In genomic region chr4:57720869-57721361, GRCm38 (mm10) we compare ENCODE assay signal across 11 mouse cellular contexts. TPM values are rescaled to one million over a fixed set of nuclear protein-coding genes. Genes with fewer than 3 reads are reported as not detected.
DNase-seq lines count a peak whose midpoint lies in the region; ATAC-seq lines count a peak whose summit lies in the region.
"Had no signal": no experiment of that assay in that cellular context is flagged by ENCODE, and none has a peak within 500 bp of the region (broad histone marks: within the 10 kb centered on the region; RNA-seq: fewer than 3 reads in every experiment).

No protein-coding gene starts in this region.

- peak; percentile 38; the same call in 1 of the 2 replicates for ATAC-seq in hindbrain, embryonic 15.5 days (ENCODE audit: low FRiP score, low read depth)
- ATAC-seq in hindbrain, embryonic 11.5 days (ENCODE audit: low FRiP score): no peak
- ATAC-seq in neural tube, embryonic 14.5 days (ENCODE audit: low read depth): peak; percentile 49; the same call in 1 of the 2 replicates
- ATAC-seq in cerebellum, adult (ENCODE audit: insufficient number of reproducible peaks, low FRiP score, low TSS enrichment): no peak

- peaks cover 7% of the 10 kb centered on the region; the same call in 1 of the 2 replicates for H3K4me1 ChIP-seq in hindbrain, embryonic 15.5 days (replicated peaks)
- H3K4me1 ChIP-seq in hindbrain, embryonic 11.5 days (replicated peaks; ENCODE audit: control insufficient read depth, insufficient read depth, low read length): no peaks in the 10 kb centered on the region
- peaks cover 17% of the 10 kb centered on the region for H3K4me1 ChIP-seq in embryonic facial prominence, embryonic 10.5 days
- H3K4me1 ChIP-seq in neural tube, embryonic 14.5 days (ENCODE audit: control insufficient read depth, insufficient read depth, low read length): no peaks in the 10 kb centered on the region

- H3K4me3 ChIP-seq in hindbrain, embryonic 15.5 days: no peak overlapping the region
- H3K4me3 ChIP-seq in hindbrain, embryonic 11.5 days (ENCODE audit: low read depth, low read length): no peak overlapping the region
- H3K4me3 ChIP-seq in embryonic facial prominence, embryonic 10.5 days: no peak overlapping the region
- H3K4me3 ChIP-seq in neural tube, embryonic 14.5 days (ENCODE audit: low read depth, low read length): no peak overlapping the region

- no peak for DNase-seq in hindbrain, embryonic 11.5 days (ENCODE audit: low spot score)
- DNase-seq in R1 (ENCODE audit: low read depth, low spot score): peak; percentile 61
- DNase-seq in embryonic facial prominence, embryonic 10.5 days (ENCODE audit: low spot score): peak; percentile 53
- no peak for DNase-seq in adrenal gland, adult 18-20 months (ENCODE audit: low spot score in 2 of 2)
- no peak for DNase-seq in adrenal gland, postnatal 14 days
- DNase-seq: cerebellum, adult 11-12 months; gastrocnemius, postnatal 14 days; kidney, postnatal 4 days had no signal

- H3K27me3 ChIP-seq in hindbrain, embryonic 15.5 days: no peaks in the 10 kb centered on the region
- no peaks in the 10 kb centered on the region for H3K27me3 ChIP-seq in hindbrain, embryonic 11.5 days (ENCODE audit: control insufficient read depth, insufficient read depth, low read length)
- H3K27me3 ChIP-seq in embryonic facial prominence, embryonic 10.5 days (replicated peaks; ENCODE audit: low read depth, poor library complexity, severe bottlenecking): no peaks in the 10 kb centered on the region
- no peaks in the 10 kb centered on the region for H3K27me3 ChIP-seq in neural tube, embryonic 14.5 days (ENCODE audit: control insufficient read depth, insufficient read depth, low read length)

- no peak overlapping the region for H3K9ac ChIP-seq in hindbrain, embryonic 15.5 days
- H3K9ac ChIP-seq in hindbrain, embryonic 11.5 days (ENCODE audit: low read depth, low read length): no peak overlapping the region
- no peak overlapping the region for H3K9ac ChIP-seq in neural tube, embryonic 14.5 days (replicated peaks; ENCODE audit: low read depth, low read length)

- 29% methylated on average over 7 of the region's 7 CpGs for whole genome bisulfite sequencing in hindbrain, embryonic 15.5 days
- WGBS in hindbrain, embryonic 11.5 days: 31% methylated on average over 7 of the region's 7 CpGs
- 20% methylated on average over 7 of the region's 7 CpGs for WGBS in embryonic facial prominence, embryonic 10.5 days
- 37% methylated on average over 7 of the region's 7 CpGs for WGBS in neural tube, embryonic 14.5 days

- no peaks in the 10 kb centered on the region for H3K9me3 ChIP-seq in hindbrain, embryonic 15.5 days
- no peaks in the 10 kb centered on the region for H3K9me3 ChIP-seq in hindbrain, embryonic 11.5 days (ENCODE audit: control insufficient read depth, low read length)
- no peaks in the 10 kb centered on the region for H3K9me3 ChIP-seq in embryonic facial prominence, embryonic 10.5 days
- H3K9me3 ChIP-seq in neural tube, embryonic 14.5 days (ENCODE audit: control insufficient read depth, low read length): no peaks in the 10 kb centered on the region

- H3K27ac ChIP-seq in hindbrain, embryonic 15.5 days (replicated peaks): no peak overlapping the region
- no peak overlapping the region for H3K27ac ChIP-seq in hindbrain, embryonic 11.5 days (ENCODE audit: low read depth, low read length)
- peak overlapping the region; percentile 44; the same call in 1 of the 2 replicates for H3K27ac ChIP-seq in embryonic facial prominence, embryonic 10.5 days (replicated peaks)
- no peak overlapping the region for H3K27ac ChIP-seq in neural tube, embryonic 14.5 days (ENCODE audit: low read depth, low read length)

- H3K4me2 ChIP-seq in hindbrain, embryonic 15.5 days: no peak overlapping the region
- no peak overlapping the region for H3K4me2 ChIP-seq in hindbrain, embryonic 11.5 days (replicated peaks; ENCODE audit: low read depth, low read length)
- H3K4me2 ChIP-seq in neural tube, embryonic 14.5 days (ENCODE audit: low read depth, low read length): no peak overlapping the region

- no peaks in the 10 kb centered on the region for H3K36me3 ChIP-seq in hindbrain, embryonic 15.5 days
- no peaks in the 10 kb centered on the region for H3K36me3 ChIP-seq in hindbrain, embryonic 11.5 days (ENCODE audit: control insufficient read depth, insufficient read depth, low read length)
- no peaks in the 10 kb centered on the region for H3K36me3 ChIP-seq in embryonic facial prominence, embryonic 10.5 days (replicated peaks)
- H3K36me3 ChIP-seq in neural tube, embryonic 14.5 days (ENCODE audit: control insufficient read depth, insufficient read depth, low read length): no peaks in the 10 kb centered on the region

RNA-seq across cellular contexts. Expression of gene Akap2, which starts 3.5 kb away (rescaled TPM):
- polyA plus RNA-seq in hindbrain, embryonic 15.5 days (2015; fragmentation: Nextera tagmentation; extraction: Ambion mirVana): 11.4 and 12.2 TPM in 2 replicates
- polyA plus RNA-seq in hindbrain, embryonic 11.5 days (2014; fragmentation: Nextera tagmentation; extraction: Ambion mirVana): 30.9 and 38.2 TPM in 2 replicates
- 21.3 and 24.7 TPM in 2 replicates for polyA plus RNA-seq in embryonic facial prominence, embryonic 10.5 days (2016; fragmentation: Nextera tagmentation; extraction: Ambion mirVana)
- polyA plus RNA-seq in neural tube, embryonic 14.5 days (2014; fragmentation: Nextera tagmentation; extraction: Ambion mirVana): 8.6 and 12.0 TPM in 2 replicates
- 100 to 1,000 TPM; 191 to 192 TPM for total RNA-seq in adrenal gland, adult 18-20 months (2021)
- 129 and 137 TPM in 2 replicates for total RNA-seq in adrenal gland, postnatal 14 days (2021)

Comparison
In these comparisons a context has a peak if more than half of its experiments do, and no peak if none do; other contexts are left out.
1. ATAC-seq: peak in hindbrain, embryonic 15.5 days (single experiment) and neural tube, embryonic 14.5 days (single experiment); none in hindbrain, embryonic 11.5 days (single experiment) and cerebellum, adult (single experiment).
2. DNase-seq: peak in R1 (single experiment) and embryonic facial prominence, embryonic 10.5 days (single experiment); none in hindbrain, embryonic 11.5 days (single experiment), adrenal gland, adult 18-20 months (0 of 2) and adrenal gland, postnatal 14 days (single experiment).